Mouse (Mus musculus): ENCODE results near the gene Tcl1b3. TPM values are rescaled to one million over a fixed set of nuclear protein-coding genes. Genes with fewer than 3 reads are reported as not detected.
"Not testable (repeated sequence)": the region's sequence is repeated elsewhere in the genome, so short reads cannot be mapped to it uniquely, and the experiment has no call there.

Tcl1b3 gene
- polyA plus RNA-seq, 1 experiment, result not detected

- no peaks in the 10 kb centered on the region for H3K27me3 ChIP-seq (ENCODE audit: control insufficient read depth, insufficient read depth, low read length)
- H3K4me3 ChIP-seq (ENCODE audit: control insufficient read depth, insufficient read depth, low read length), result no peak overlapping the region
- 40% methylated on average over 3 of the region's 3 CpGs for WGBS
- DNase-seq, result no peak
- no peaks in the 10 kb centered on the region for H3K4me1 ChIP-seq (replicated peaks; ENCODE audit: control insufficient read depth, insufficient read depth, low read length)
- no peak overlapping the region for H3K27ac ChIP-seq (ENCODE audit: control insufficient read depth, insufficient read depth, low read length)
- H3K36me3 ChIP-seq (ENCODE audit: control insufficient read depth, insufficient read depth, low read length), result no peaks in the 10 kb centered on the region
- TF ChIP-seq CTCF (IDR thresholded peaks at IDR 0.05; ENCODE audit: borderline replicate concordance, control insufficient read depth, extremely low read depth, insufficient read depth, low read length, poor library complexity), result no peak
- no peak for TF ChIP-seq POLR2A (IDR thresholded peaks at IDR 0.05; ENCODE audit: control insufficient read depth, extremely low read depth, insufficient read depth, low read length, poor library complexity)
Measured at GRCm38 (mm10) chr12:105166734-105167133, 24.1 kb upstream of the Tcl1b3 start.

DNA sequence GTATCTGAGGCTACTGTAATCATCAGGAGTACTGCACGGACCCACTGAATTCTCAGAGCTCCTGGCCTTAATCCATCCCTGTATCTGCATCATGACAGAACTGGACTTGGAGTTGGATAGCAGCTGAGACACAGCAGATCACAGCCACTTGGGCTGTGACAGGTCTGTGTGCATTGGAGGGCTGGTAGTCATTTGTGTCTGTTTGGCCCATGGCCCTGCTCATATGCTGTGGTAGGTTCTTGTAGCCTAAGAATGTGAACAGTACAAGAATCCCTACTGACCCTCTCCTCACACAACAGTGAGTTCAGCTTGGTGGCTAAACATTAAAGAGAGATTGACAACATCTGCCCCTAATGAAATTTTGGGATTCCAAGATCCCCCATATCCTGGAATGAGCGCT is 17.5 kb upstream of the Tcl1b3 start:
- no peak overlapping the region for H3K27ac ChIP-seq (ENCODE audit: control insufficient read depth, insufficient read depth, low read length)
- no peak for DNase-seq
- H3K36me3 ChIP-seq (ENCODE audit: control insufficient read depth, insufficient read depth, low read length), result no peaks in the 10 kb centered on the region
- WGBS, result 90% methylated on average over 2 of the region's 2 CpGs
- no peak overlapping the region for H3K4me3 ChIP-seq (ENCODE audit: control insufficient read depth, insufficient read depth, low read length)
- TF ChIP-seq CTCF (IDR thresholded peaks at IDR 0.05; ENCODE audit: borderline replicate concordance, control insufficient read depth, extremely low read depth, insufficient read depth, low read length, poor library complexity), result no peak
- TF ChIP-seq POLR2A (IDR thresholded peaks at IDR 0.05; ENCODE audit: control insufficient read depth, extremely low read depth, insufficient read depth, low read length, poor library complexity), result no peak
- H3K4me1 ChIP-seq (replicated peaks; ENCODE audit: control insufficient read depth, insufficient read depth, low read length), result no peaks in the 10 kb centered on the region
- no peaks in the 10 kb centered on the region for H3K27me3 ChIP-seq (ENCODE audit: control insufficient read depth, insufficient read depth, low read length)

GRCm38 (mm10) chr12:105174318-105174717 is 16.5 kb upstream of the Tcl1b3 start:
- H3K27me3 ChIP-seq (ENCODE audit: control insufficient read depth, insufficient read depth, low read length); H3K4me3 ChIP-seq (ENCODE audit: control insufficient read depth, insufficient read depth, low read length); H3K36me3 ChIP-seq (ENCODE audit: control insufficient read depth, insufficient read depth, low read length); H3K27ac ChIP-seq (ENCODE audit: control insufficient read depth, insufficient read depth, low read length); H3K4me1 ChIP-seq (replicated peaks; ENCODE audit: control insufficient read depth, insufficient read depth, low read length): not testable (repeated sequence)
- TF ChIP-seq CTCF (IDR thresholded peaks at IDR 0.05; ENCODE audit: borderline replicate concordance, control insufficient read depth, extremely low read depth, insufficient read depth, low read length, poor library complexity), result peak; percentile 27; the same call in 1 of the 2 replicates
- 27% methylated on average over 2 of the region's 2 CpGs for WGBS
- DNase-seq, result peak; percentile 79

DNA sequence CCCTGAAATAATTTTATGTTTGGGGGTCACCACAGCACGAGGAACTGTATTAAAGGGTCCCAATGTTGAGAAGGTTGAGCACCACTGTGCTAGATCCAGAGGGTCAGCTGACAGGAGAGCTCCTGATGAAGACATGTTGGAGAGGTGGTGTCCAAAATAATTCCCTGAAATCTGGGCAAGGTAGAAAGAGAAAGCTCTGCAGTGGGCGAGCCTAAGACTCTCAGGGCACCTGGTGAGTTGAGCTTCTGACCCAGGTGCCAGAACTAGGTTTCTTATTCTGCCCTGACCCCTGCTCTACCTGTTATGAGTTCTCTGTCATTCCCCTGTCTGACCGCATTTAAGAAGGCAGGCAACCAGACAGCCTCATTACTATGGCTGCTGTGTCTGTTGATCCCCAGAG is 14.8 kb upstream of the Tcl1b3 start, which contains the start of gene Tcl1b5:
TSS of gene Tcl1b5 (plus strand) at position 301 of the 400 bp plus-strand sequence.
- not testable (repeated sequence) for H3K4me1 ChIP-seq (replicated peaks; ENCODE audit: control insufficient read depth, insufficient read depth, low read length); DNase-seq; H3K4me3 ChIP-seq (ENCODE audit: control insufficient read depth, insufficient read depth, low read length); H3K36me3 ChIP-seq (ENCODE audit: control insufficient read depth, insufficient read depth, low read length); H3K27ac ChIP-seq (ENCODE audit: control insufficient read depth, insufficient read depth, low read length); H3K27me3 ChIP-seq (ENCODE audit: control insufficient read depth, insufficient read depth, low read length)
- 82% methylated on average over 3 of the region's 3 CpGs for WGBS

DNA sequence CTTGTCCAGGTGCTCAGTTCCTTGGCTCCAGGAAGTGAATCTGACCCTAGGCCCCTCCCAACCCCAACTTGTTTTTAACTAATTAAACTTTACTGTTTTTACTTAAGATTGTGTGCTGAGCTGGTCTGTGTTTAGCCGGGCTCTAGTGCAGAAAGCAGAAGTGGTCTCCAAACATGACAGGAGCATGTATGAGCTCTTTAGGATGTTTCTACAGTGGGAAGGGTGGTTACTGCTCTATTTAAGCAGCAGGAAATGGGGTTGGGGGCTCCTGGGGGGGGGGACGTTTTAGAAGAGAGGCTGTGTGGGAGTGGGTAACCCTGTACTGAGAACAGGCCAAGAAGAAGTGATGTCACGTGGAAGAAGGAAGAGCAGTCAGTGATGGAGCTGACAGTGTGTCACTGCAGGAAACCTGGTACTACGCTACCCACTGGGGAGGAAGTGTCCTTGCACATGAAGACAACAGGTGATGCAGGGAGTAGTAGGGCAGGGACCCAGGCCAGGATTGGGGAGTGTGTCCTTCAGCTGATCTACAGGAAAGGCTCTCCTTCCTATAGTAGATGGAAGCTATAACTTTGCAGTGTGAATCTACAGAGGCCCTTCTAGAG is 9.7 kb upstream of the Tcl1b3 start:
- not testable (repeated sequence) for H3K36me3 ChIP-seq (ENCODE audit: control insufficient read depth, insufficient read depth, low read length); DNase-seq; H3K4me3 ChIP-seq (ENCODE audit: control insufficient read depth, insufficient read depth, low read length); H3K27ac ChIP-seq (ENCODE audit: control insufficient read depth, insufficient read depth, low read length); H3K4me1 ChIP-seq (replicated peaks; ENCODE audit: control insufficient read depth, insufficient read depth, low read length); H3K27me3 ChIP-seq (ENCODE audit: control insufficient read depth, insufficient read depth, low read length)
- 8% methylated on average over 4 of the region's 4 CpGs for WGBS

- not testable (repeated sequence) for H3K27me3 ChIP-seq (ENCODE audit: control insufficient read depth, insufficient read depth, low read length)
Measured at GRCm38 (mm10) chr12:105188980-105189379, 1.9 kb upstream of the Tcl1b3 start.

DNA sequence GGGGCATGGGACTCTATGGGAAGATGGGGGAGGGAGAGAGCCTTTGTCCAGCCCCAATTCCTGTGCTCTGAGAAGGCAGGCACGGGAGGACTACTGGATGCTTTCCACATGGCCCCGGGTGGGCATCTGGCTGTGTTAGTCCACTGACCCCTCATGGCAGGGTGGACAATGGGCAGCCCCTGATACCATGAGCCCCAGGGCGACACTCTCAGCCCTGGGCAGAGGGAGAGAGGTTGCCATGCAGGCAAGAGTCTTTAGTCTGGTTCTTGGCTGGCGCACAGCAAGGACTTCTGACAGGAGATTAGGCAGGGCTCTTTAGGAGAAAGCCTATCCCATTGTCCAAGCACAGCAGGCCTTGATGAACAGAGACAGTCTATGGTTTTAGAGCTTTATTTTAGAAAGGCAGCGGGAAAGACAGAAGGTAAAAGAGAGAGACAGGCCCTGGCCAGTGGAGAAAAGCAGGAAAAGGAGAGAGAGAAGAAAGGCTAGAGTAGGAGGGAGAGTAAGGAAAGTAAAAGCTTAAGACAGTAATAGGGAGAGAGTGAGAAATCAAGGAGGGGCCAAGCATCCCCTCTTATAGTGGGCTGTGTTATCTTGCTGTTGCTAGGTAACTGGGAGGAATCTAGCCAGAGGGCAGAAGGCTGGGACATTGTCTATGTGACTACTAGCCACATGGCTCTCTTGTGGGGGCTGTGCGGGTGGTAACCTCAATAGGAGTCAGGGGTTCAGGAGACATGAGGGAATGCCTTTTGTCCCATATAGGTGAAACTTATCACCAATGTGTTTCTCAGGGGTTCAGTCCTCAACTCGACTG is 9.0 kb downstream of the Tcl1b3 start:
- 83% methylated on average over 7 of the region's 7 CpGs for WGBS
- not testable (repeated sequence) for H3K27ac ChIP-seq (ENCODE audit: control insufficient read depth, insufficient read depth, low read length); DNase-seq; H3K27me3 ChIP-seq (ENCODE audit: control insufficient read depth, insufficient read depth, low read length); H3K36me3 ChIP-seq (ENCODE audit: control insufficient read depth, insufficient read depth, low read length); H3K4me1 ChIP-seq (replicated peaks; ENCODE audit: control insufficient read depth, insufficient read depth, low read length); H3K4me3 ChIP-seq (ENCODE audit: control insufficient read depth, insufficient read depth, low read length)

More at GRCm38 (mm10) chr12:105188980-105189379, 1.9 kb upstream of the Tcl1b3 start:
- peak; percentile 33; the same call in 1 of the 2 replicates for TF ChIP-seq CTCF (IDR thresholded peaks at IDR 0.05; ENCODE audit: borderline replicate concordance, control insufficient read depth, extremely low read depth, insufficient read depth, low read length, poor library complexity)
- 31% methylated on average over 2 of the region's 2 CpGs for WGBS
- H3K36me3 ChIP-seq (ENCODE audit: control insufficient read depth, insufficient read depth, low read length); H3K4me3 ChIP-seq (ENCODE audit: control insufficient read depth, insufficient read depth, low read length); H3K27ac ChIP-seq (ENCODE audit: control insufficient read depth, insufficient read depth, low read length); H3K4me1 ChIP-seq (replicated peaks; ENCODE audit: control insufficient read depth, insufficient read depth, low read length): not testable (repeated sequence)
- DNase-seq, result peak; percentile 21

- H3K4me3 ChIP-seq (ENCODE audit: control insufficient read depth, insufficient read depth, low read length); DNase-seq; H3K27ac ChIP-seq (ENCODE audit: control insufficient read depth, insufficient read depth, low read length); H3K36me3 ChIP-seq (ENCODE audit: control insufficient read depth, insufficient read depth, low read length); H3K4me1 ChIP-seq (replicated peaks; ENCODE audit: control insufficient read depth, insufficient read depth, low read length); H3K27me3 ChIP-seq (ENCODE audit: control insufficient read depth, insufficient read depth, low read length): not testable (repeated sequence)
- 89% methylated on average over 1 of the region's 1 CpGs for WGBS
Measured at GRCm38 (mm10) chr12:105201657-105202056, 10.8 kb downstream of the Tcl1b3 start, which contains the start of gene Tcl1b4. TSS of gene Tcl1b4 (plus strand) at chr12:105201957.
